Mouse (Mus musculus): ENCODE data around the gene Flrt3. TPM values are rescaled to one million over a fixed set of nuclear protein-coding genes. Genes with fewer than 3 reads are reported as not detected.

Flrt3 gene
- polyA plus RNA-seq, 1 experiment from 2014 or later, result 117 TPM

DNA sequence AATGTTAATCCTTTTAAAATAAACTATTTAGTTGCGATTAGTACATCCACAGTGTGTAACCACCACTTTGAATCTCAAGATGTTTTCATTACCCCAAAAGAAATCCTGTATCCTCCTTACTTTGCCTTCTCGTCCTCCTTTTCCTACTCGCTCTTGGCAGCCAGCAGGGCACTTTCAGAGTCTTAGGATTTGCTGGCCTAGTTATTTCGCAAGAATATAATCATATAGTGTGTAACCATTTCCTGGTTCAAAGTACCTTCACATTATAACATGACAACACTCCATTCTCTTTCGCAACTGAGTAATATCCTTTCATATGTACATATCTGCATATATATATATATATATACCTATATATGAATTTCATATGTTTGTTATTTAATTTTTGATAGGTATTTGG lies 22.6 kb upstream of the Flrt3 start:
- Histone ChIP-seq H3K4me1 (ENCODE audit: control insufficient read depth, insufficient read depth, low read length) (no peaks in the 10 kb centered on the region), H3K27ac (replicated peaks; ENCODE audit: low read depth, low read length) (no peak overlapping the region), H3K4me2 (ENCODE audit: low read depth, low read length) (no peak overlapping the region), H3K9me3 (replicated peaks; ENCODE audit: control insufficient read depth, low read length) (no peaks in the 10 kb centered on the region), H3K36me3 (replicated peaks; ENCODE audit: control insufficient read depth, insufficient read depth, low read depth, low read length) (no peaks in the 10 kb centered on the region), H3K27me3 (ENCODE audit: control insufficient read depth, insufficient read depth, low read length) (no peaks in the 10 kb centered on the region), H3K4me3 (ENCODE audit: low read depth, low read length) (no peak overlapping the region), H3K9ac (replicated peaks; ENCODE audit: low read length) (no peak overlapping the region)
- 84% methylated on average over 5 of the region's 5 CpGs for WGBS
- DNase-seq (ENCODE audit: low spot score) (no peak), ATAC-seq (replicated peaks; ENCODE audit: insufficient number of reproducible peaks, low FRiP score, low TSS enrichment, low read depth) (no peak)

DNA sequence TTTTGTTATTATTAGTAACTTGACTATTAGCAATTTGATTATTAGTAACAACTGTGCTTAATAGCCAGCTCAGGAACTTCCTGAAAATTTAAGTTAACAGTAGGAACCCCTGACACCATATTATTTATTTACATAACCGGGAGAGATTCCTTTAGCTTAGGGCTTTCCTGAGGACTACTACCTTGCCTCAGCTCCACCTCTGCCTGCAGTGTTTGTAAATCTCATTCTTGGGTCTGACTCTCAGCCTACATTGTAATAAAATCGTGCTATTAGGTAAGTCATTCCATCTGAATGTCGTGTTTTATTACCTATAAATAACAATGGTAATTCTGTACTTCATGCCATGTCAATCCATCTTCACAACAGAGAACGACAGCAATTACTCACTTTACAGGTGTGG lies 21.2 kb upstream of the Flrt3 start:
- Histone ChIP-seq H3K4me1 (ENCODE audit: control insufficient read depth, insufficient read depth, low read length) (no peaks in the 10 kb centered on the region), H3K4me3 (ENCODE audit: low read depth, low read length) (no peak overlapping the region), H3K4me2 (ENCODE audit: low read depth, low read length) (no peak overlapping the region), H3K9ac (replicated peaks; ENCODE audit: low read length) (no peak overlapping the region), H3K9me3 (replicated peaks; ENCODE audit: control insufficient read depth, low read length) (no peaks in the 10 kb centered on the region), H3K27me3 (ENCODE audit: control insufficient read depth, insufficient read depth, low read length) (no peaks in the 10 kb centered on the region), H3K36me3 (replicated peaks; ENCODE audit: control insufficient read depth, insufficient read depth, low read depth, low read length) (no peaks in the 10 kb centered on the region), H3K27ac (replicated peaks; ENCODE audit: low read depth, low read length) (no peak overlapping the region)
- DNase-seq (ENCODE audit: low spot score) (no peak), ATAC-seq (replicated peaks; ENCODE audit: insufficient number of reproducible peaks, low FRiP score, low TSS enrichment, low read depth) (no peak)
- WGBS, result 71% methylated on average over 4 of the region's 4 CpGs

DNA sequence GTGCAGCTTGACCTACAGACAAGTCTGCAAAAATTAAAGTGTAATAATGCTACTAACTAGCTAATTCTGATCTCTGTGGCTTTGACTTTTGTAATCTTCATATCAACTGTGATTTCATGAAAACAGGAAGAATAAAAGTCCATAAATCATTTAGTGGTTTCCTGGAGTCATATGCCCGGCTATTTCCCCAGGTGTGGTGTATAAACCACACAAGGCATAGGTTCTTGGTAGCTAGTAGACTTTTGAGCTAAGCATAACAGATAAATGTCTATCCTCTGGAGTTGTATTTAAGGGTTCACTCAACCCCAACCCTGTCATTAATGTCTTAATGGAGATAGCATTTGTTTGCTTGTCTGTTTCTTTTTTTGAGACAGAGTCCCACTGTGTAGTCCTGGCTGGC lies 20.1 kb upstream of the Flrt3 start:
- H3K36me3 ChIP-seq (replicated peaks; ENCODE audit: control insufficient read depth, insufficient read depth, low read depth, low read length), result no peaks in the 10 kb centered on the region
- no peak overlapping the region for H3K27ac ChIP-seq (replicated peaks; ENCODE audit: low read depth, low read length)
- no peak for DNase-seq (ENCODE audit: low spot score)
- no peak overlapping the region for H3K4me2 ChIP-seq (ENCODE audit: low read depth, low read length)
- no peaks in the 10 kb centered on the region for H3K27me3 ChIP-seq (ENCODE audit: control insufficient read depth, insufficient read depth, low read length)
- no peak for ATAC-seq (replicated peaks; ENCODE audit: insufficient number of reproducible peaks, low FRiP score, low TSS enrichment, low read depth)
- H3K4me3 ChIP-seq (ENCODE audit: low read depth, low read length), result no peak overlapping the region
- no peaks in the 10 kb centered on the region for H3K4me1 ChIP-seq (ENCODE audit: control insufficient read depth, insufficient read depth, low read length)
- H3K9me3 ChIP-seq (replicated peaks; ENCODE audit: control insufficient read depth, low read length), result no peaks in the 10 kb centered on the region
- 82% methylated on average over 1 of the region's 1 CpGs for WGBS
- H3K9ac ChIP-seq (replicated peaks; ENCODE audit: low read length), result no peak overlapping the region

DNA sequence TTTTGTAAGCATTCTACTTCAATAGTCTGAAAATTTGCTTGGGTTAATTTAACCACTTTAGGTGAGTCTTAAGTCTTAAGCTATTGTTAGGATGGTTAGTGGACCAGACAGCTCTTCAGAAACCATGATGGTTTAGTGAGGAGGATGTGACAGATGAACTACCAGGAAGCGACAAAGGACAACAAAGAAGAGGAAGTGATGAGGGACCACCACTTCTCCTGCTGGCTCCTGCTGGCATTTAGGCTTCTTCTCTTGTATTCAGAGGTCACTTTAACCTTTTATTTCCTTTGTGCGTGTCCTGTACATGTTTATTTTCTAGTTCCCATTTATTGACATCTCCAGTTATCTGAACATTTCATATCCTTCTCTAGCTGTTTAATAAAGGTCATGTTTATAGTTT lies 19.6 kb upstream of the Flrt3 start:
- H3K4me3 ChIP-seq (ENCODE audit: low read depth, low read length), result no peak overlapping the region
- 90% methylated on average over 2 of the region's 2 CpGs for WGBS
- H3K4me2 ChIP-seq (ENCODE audit: low read depth, low read length), result no peak overlapping the region
- H3K4me1 ChIP-seq (ENCODE audit: control insufficient read depth, insufficient read depth, low read length), result no peaks in the 10 kb centered on the region
- no peak overlapping the region for H3K27ac ChIP-seq (replicated peaks; ENCODE audit: low read depth, low read length)
- H3K9ac ChIP-seq (replicated peaks; ENCODE audit: low read length), result no peak overlapping the region
- no peaks in the 10 kb centered on the region for H3K36me3 ChIP-seq (replicated peaks; ENCODE audit: control insufficient read depth, insufficient read depth, low read depth, low read length)
- ATAC-seq (replicated peaks; ENCODE audit: insufficient number of reproducible peaks, low FRiP score, low TSS enrichment, low read depth) (no peak), DNase-seq (ENCODE audit: low spot score) (no peak)
- H3K27me3 ChIP-seq (ENCODE audit: control insufficient read depth, insufficient read depth, low read length), result no peaks in the 10 kb centered on the region
- no peaks in the 10 kb centered on the region for H3K9me3 ChIP-seq (replicated peaks; ENCODE audit: control insufficient read depth, low read length)

DNA sequence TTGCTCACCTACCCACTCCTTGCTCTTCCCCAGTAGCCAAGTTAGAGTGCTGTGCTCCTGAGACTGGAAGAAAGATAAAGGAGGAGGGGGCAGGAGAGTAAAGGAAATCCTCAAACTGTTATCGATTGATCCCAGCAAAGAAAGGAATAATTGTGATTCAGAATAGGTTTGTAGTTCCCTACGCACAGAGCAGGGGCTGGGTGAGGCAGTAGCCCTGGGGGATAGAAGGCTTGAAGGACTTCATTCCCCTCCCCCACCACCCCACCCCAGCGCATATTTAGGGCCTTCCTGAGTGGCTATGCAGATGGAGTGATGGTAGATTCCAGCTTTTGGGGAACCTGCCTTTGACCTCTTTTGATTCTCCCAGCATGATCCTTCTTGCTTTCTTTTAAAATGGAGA lies 5.5 kb upstream of the Flrt3 start:
- Histone ChIP-seq H3K4me2 (ENCODE audit: low read depth, low read length) (no peak overlapping the region), H3K36me3 (replicated peaks; ENCODE audit: control insufficient read depth, insufficient read depth, low read depth, low read length) (no peaks in the 10 kb centered on the region), H3K27me3 (ENCODE audit: control insufficient read depth, insufficient read depth, low read length) (no peaks in the 10 kb centered on the region), H3K9me3 (replicated peaks; ENCODE audit: control insufficient read depth, low read length) (no peaks in the 10 kb centered on the region), H3K9ac (replicated peaks; ENCODE audit: low read length) (no peak overlapping the region), H3K4me1 (ENCODE audit: control insufficient read depth, insufficient read depth, low read length) (no peaks in the 10 kb centered on the region), H3K27ac (replicated peaks; ENCODE audit: low read depth, low read length) (no peak overlapping the region), H3K4me3 (ENCODE audit: low read depth, low read length) (no peak overlapping the region)
- DNase-seq (ENCODE audit: low spot score) (no peak), ATAC-seq (replicated peaks; ENCODE audit: insufficient number of reproducible peaks, low FRiP score, low TSS enrichment, low read depth) (no peak)
- WGBS, result 23% methylated on average over 3 of the region's 3 CpGs

DNA sequence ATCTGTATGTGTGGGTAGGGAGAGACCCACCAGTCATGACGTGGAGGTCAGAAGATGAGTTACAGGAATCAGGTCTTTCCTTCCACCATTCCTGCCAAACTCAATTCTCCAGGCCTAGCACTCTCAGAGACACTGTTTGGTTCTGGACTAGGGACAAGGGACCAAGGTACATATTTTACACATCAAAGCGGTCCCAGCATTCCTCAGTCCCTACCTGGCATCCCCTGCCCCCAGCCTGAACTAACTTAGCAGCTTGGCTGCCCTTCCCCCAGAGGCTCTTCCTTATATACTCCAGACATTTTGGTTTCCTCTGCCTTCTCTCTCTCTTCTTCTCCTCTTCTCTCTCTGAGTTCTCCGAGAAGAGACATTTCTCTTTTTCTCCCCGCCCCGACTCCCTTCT lies 2.2 kb upstream of the Flrt3 start:
- 76% methylated on average over 5 of the region's 5 CpGs for WGBS

DNA sequence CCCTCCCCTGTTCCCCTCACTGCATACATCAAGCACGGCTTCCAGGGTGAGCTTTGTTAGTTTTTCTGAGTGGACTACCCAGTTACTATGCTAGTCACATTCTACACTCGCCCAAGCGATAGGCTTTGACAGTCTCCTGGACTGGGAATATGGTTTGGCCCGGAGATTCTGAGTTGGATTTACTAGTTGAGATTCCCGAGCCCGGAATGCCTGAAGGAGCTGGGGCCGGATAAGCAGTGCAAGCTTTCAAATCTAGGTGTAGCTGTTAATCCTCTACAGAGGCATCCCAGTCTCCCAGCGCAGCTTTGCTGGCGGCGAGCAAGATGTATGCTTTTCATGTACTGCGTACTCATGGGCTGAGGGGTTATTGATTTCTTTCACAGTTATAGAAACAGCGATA lies 812 bp downstream of the Flrt3 start:
- no peaks in the 10 kb centered on the region for H3K9me3 ChIP-seq (replicated peaks; ENCODE audit: control insufficient read depth, low read length)
- H3K9ac ChIP-seq (replicated peaks; ENCODE audit: low read length), result peak overlapping the region; percentile 77
- 1% methylated on average over 12 of the region's 12 CpGs for WGBS
- no peaks in the 10 kb centered on the region for H3K4me1 ChIP-seq (ENCODE audit: control insufficient read depth, insufficient read depth, low read length)
- no peaks in the 10 kb centered on the region for H3K36me3 ChIP-seq (replicated peaks; ENCODE audit: control insufficient read depth, insufficient read depth, low read depth, low read length)
- ATAC-seq (replicated peaks; ENCODE audit: insufficient number of reproducible peaks, low FRiP score, low TSS enrichment, low read depth) (0 out of 2 replicates have a peak, but pooled peaks have one; percentile 16), DNase-seq (ENCODE audit: low spot score) (peak; percentile 66)
- no peaks in the 10 kb centered on the region for H3K27me3 ChIP-seq (ENCODE audit: control insufficient read depth, insufficient read depth, low read length)
- peak overlapping the region; percentile 36 for H3K4me2 ChIP-seq (ENCODE audit: low read depth, low read length)
- H3K27ac ChIP-seq (replicated peaks; ENCODE audit: low read depth, low read length), result peak overlapping the region; percentile 74
- peak overlapping the region; percentile 71 for H3K4me3 ChIP-seq (ENCODE audit: low read depth, low read length)

More for the DNA sequence above, 2.2 kb upstream of the Flrt3 start:
- no peaks in the 10 kb centered on the region for H3K36me3 ChIP-seq (replicated peaks; ENCODE audit: control insufficient read depth, insufficient read depth, low read depth, low read length)
- no peaks in the 10 kb centered on the region for H3K27me3 ChIP-seq (ENCODE audit: control insufficient read depth, insufficient read depth, low read length)
- DNase-seq (ENCODE audit: low spot score) (no peak), ATAC-seq (replicated peaks; ENCODE audit: insufficient number of reproducible peaks, low FRiP score, low TSS enrichment, low read depth) (no peak)
- no peaks in the 10 kb centered on the region for H3K4me1 ChIP-seq (ENCODE audit: control insufficient read depth, insufficient read depth, low read length)
- H3K9ac ChIP-seq (replicated peaks; ENCODE audit: low read length), result no peak overlapping the region
- no peak overlapping the region for H3K4me2 ChIP-seq (ENCODE audit: low read depth, low read length)
- no peak overlapping the region for H3K4me3 ChIP-seq (ENCODE audit: low read depth, low read length)
- H3K9me3 ChIP-seq (replicated peaks; ENCODE audit: control insufficient read depth, low read length), result no peaks in the 10 kb centered on the region
- no peak overlapping the region for H3K27ac ChIP-seq (replicated peaks; ENCODE audit: low read depth, low read length)

DNA sequence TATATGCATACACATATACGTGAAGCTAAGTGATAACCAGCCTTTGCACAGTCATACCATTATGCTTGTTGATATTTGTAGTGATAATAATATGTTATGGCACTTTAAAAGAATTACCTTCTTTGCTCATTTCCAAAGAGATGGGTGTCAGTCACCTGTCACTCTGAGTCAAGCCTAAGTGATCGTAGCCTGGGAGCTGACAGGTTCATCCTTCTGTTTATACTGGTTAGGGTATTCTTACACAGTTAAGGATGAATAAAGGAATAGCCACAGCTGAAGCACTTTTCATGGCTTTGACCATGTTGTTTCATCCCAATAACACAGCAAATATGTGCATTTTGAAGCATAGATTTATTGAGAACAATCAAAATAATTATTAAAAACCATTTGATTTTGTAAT lies 1.5 kb downstream of the Flrt3 start:
- Histone ChIP-seq H3K4me2 (ENCODE audit: low read depth, low read length) (peak overlapping the region; percentile 58), H3K36me3 (replicated peaks; ENCODE audit: control insufficient read depth, insufficient read depth, low read depth, low read length) (no peaks in the 10 kb centered on the region), H3K4me1 (ENCODE audit: control insufficient read depth, insufficient read depth, low read length) (no peaks in the 10 kb centered on the region), H3K9ac (replicated peaks; ENCODE audit: low read length) (peak overlapping the region; percentile 47; the same call in 1 of the 2 replicates), H3K4me3 (ENCODE audit: low read depth, low read length) (peak overlapping the region; percentile 71), H3K27me3 (ENCODE audit: control insufficient read depth, insufficient read depth, low read length) (no peaks in the 10 kb centered on the region), H3K27ac (replicated peaks; ENCODE audit: low read depth, low read length) (no peak overlapping the region), H3K9me3 (replicated peaks; ENCODE audit: control insufficient read depth, low read length) (no peaks in the 10 kb centered on the region)
- 25% methylated on average over 2 of the region's 2 CpGs for WGBS
- no peak for DNase-seq (ENCODE audit: low spot score)
- ATAC-seq (replicated peaks; ENCODE audit: insufficient number of reproducible peaks, low FRiP score, low TSS enrichment, low read depth), result no peak
